Mouse (Mus musculus) intestine, embryonic 14.5 days (tissue): Measurements from ENCODE around the gene Stoml1. TPM values are rescaled to one million over a fixed set of nuclear protein-coding genes. Genes with fewer than 3 reads are reported as not detected.

Source experiments
- ATAC-seq: fragments of 200-750 bp; cut with Nextera tagmentation; replicated peaks from 2 replicates; pipeline ENCODE4 v1.8.0; 2017; ENCODE audit warnings: low read depth, moderate number of reproducible peaks, moderate TSS enrichment, moderate library complexity; ENCODE audit not compliant: low FRiP score, low TSS enrichment
- DNase-seq: peaks from one replicate; pipeline ENCODE4 v3.0.0-alpha.2; 2018; ENCODE audit warnings: low spot score
- H3K27ac ChIP-seq: fragments of 300-500 bp; sonication (generic); 2 replicates; pipeline ENCODE4 v1.5.1; 2014; ENCODE audit warnings: low read depth, mild to moderate bottlenecking, control low read depth
- H3K27me3 ChIP-seq: fragments of 300-500 bp; sonication (generic); replicated peaks from 2 replicates; pipeline ENCODE4 v1.6.1; 2014; ENCODE audit warnings: low read length, control low read depth; ENCODE audit not compliant: control insufficient read depth, insufficient read depth
- H3K36me3 ChIP-seq: fragments of 300-500 bp; sonication (generic); 2 replicates; pipeline ENCODE4 v1.6.1; 2014; ENCODE audit warnings: low read length, control low read depth; ENCODE audit not compliant: control insufficient read depth, insufficient read depth
- H3K4me1 ChIP-seq: fragments of 300-500 bp; sonication (generic); replicated peaks from 2 replicates; pipeline ENCODE4 v1.6.1; 2014; ENCODE audit warnings: low read length, control low read depth, mixed read lengths; ENCODE audit not compliant: control insufficient read depth, insufficient read depth
- H3K4me2 ChIP-seq: fragments of 300-500 bp; sonication (generic); 2 replicates; pipeline ENCODE4 v1.6.1; 2014; ENCODE audit warnings: low read length
- H3K4me3 ChIP-seq: fragments of 300-500 bp; sonication (generic); 2 replicates; pipeline ENCODE4 v1.5.1; 2014; ENCODE audit warnings: low read depth, low read length, control low read depth, mixed read lengths
- H3K9ac ChIP-seq: fragments of 300-500 bp; sonication (generic); 2 replicates; pipeline ENCODE4 v1.6.1; 2014; ENCODE audit warnings: mild to moderate bottlenecking, low read length
- H3K9me3 ChIP-seq: fragments of 300-500 bp; sonication (generic); 2 replicates; pipeline ENCODE4 v1.6.1; 2016; ENCODE audit warnings: low read length, control low read depth; ENCODE audit not compliant: control insufficient read depth
- WGBS: fragments of 180-500 bp; shearing (Covaris S2); extraction: QIAGEN DNeasy Blood & Tissue Kit; methylation state at CpG from one replicate; pipeline ENCODE4 v1.1.7; 2014; 5-methylcytosine and 5-hydroxymethylcytosine counted together
- microRNA-seq: library from miRNA; unstranded; fragments of <30 nt; microRNA quantifications from one replicate; pipeline ENCODE4, GENCODE M21; 2016
- polyA plus RNA-seq: library from polyadenylated mRNA; unstranded; fragments of >200 nt; fragmentation: Nextera tagmentation; extraction: Ambion mirVana; gene quantifications from 2 replicates; pipeline ENCODE4 v1.2.1, GENCODE M21; 2014

Stoml1 gene
- polyA plus RNA-seq, 1 experiment from 2014 or later, result 21.3 TPM

- peak overlapping the region; percentile 32 for H3K4me3 ChIP-seq
- peaks cover 24% of the 10 kb centered on the region for H3K4me1 ChIP-seq
- DNase-seq (no peak), ATAC-seq (no peak)
- H3K9ac ChIP-seq, result peak overlapping the region; percentile 51
- WGBS, result 66% methylated on average over 33 of the region's 33 CpGs
- H3K27me3 ChIP-seq, result peaks cover 15% of the 10 kb centered on the region; the same call in 1 of the 2 replicates
- H3K4me2 ChIP-seq, result peak overlapping the region; percentile 51
- no peaks in the 10 kb centered on the region for H3K9me3 ChIP-seq
- H3K36me3 ChIP-seq, result no peaks in the 10 kb centered on the region
- H3K27ac ChIP-seq, result 0 out of 2 replicates have a peak overlapping the region, but pooled peaks have one; percentile 10
These were observed 58.4 kb downstream of the Stoml1 start for GRCm38 (mm10) chr9:58311191-58311910.

Small RNA genes within 50 kb of the gene (microRNA-seq; reads per million reads assigned to microRNA genes)
- not detected for gene Mir6385

Other genes starting within 250 kb of the Stoml1 start
- 3.0 and 4.3 TPM in 2 replicates for gene Cyp11a1, start 246.8 kb upstream of the Stoml1 start, polyA plus RNA-seq
- gene Stra6, start 189.4 kb upstream of the Stoml1 start, polyA plus RNA-seq, result 8.6 and 9.5 TPM in 2 replicates
- gene Ccdc33, start 134.3 kb upstream of the Stoml1 start, polyA plus RNA-seq, result 0.11 and 0.27 TPM in 2 replicates
- gene Islr, start 48.9 kb upstream of the Stoml1 start, polyA plus RNA-seq, result 65.5 and 71.3 TPM in 2 replicates
- 1.7 and 1.8 TPM in 2 replicates for gene Islr2, start 48.8 kb upstream of the Stoml1 start, polyA plus RNA-seq
- 16.9 and 17.7 TPM in 2 replicates for gene Pml, start 3.4 kb upstream of the Stoml1 start, polyA plus RNA-seq
- 27.2 and 31.8 TPM in 2 replicates for gene Loxl1, start 60.0 kb downstream of the Stoml1 start, polyA plus RNA-seq
- not detected in 2 replicates for gene Tbc1d21, start 117.3 kb downstream of the Stoml1 start, polyA plus RNA-seq
- gene Insyn1, start 235.4 kb downstream of the Stoml1 start, polyA plus RNA-seq, result 1.2 and 1.9 TPM in 2 replicates